Mouse (Mus musculus) limb, embryonic 15.5 days (tissue): Measurements from ENCODE around the gene Ch25h. TPM values are rescaled to one million over a fixed set of nuclear protein-coding genes. Genes with fewer than 3 reads are reported as not detected.

Source experiments
- ATAC-seq: fragments of 200-750 bp; cut with Nextera tagmentation; 2 replicates; pipeline ENCODE4 v1.8.0; 2017; ENCODE audit warnings: low read depth, moderate TSS enrichment; ENCODE audit not compliant: insufficient number of reproducible peaks, low FRiP score, low TSS enrichment
- H3K27ac ChIP-seq: fragments of 300-500 bp; sonication (generic); 2 replicates; pipeline ENCODE4 v1.5.1; 2015; ENCODE audit warnings: moderate library complexity, mild to moderate bottlenecking, inconsistent platforms
- H3K27me3 ChIP-seq: fragments of 300-500 bp; sonication (generic); 2 replicates; pipeline ENCODE4 v1.6.1; 2015; ENCODE audit warnings: inconsistent platforms
- H3K36me3 ChIP-seq: fragments of 300-500 bp; sonication (generic); 2 replicates; pipeline ENCODE4 v1.6.1; 2015; ENCODE audit warnings: inconsistent platforms
- H3K4me1 ChIP-seq: fragments of 300-500 bp; sonication (generic); 2 replicates; pipeline ENCODE4 v1.6.1; 2015; ENCODE audit warnings: inconsistent platforms
- H3K4me2 ChIP-seq: fragments of 300-500 bp; sonication (generic); 2 replicates; pipeline ENCODE4 v1.6.1; 2015; ENCODE audit warnings: mild to moderate bottlenecking, inconsistent platforms
- H3K4me3 ChIP-seq: fragments of 300-500 bp; sonication (generic); 2 replicates; pipeline ENCODE4 v1.5.1; 2015; ENCODE audit warnings: mild to moderate bottlenecking, inconsistent platforms
- H3K9ac ChIP-seq: fragments of 300-500 bp; sonication (generic); 2 replicates; pipeline ENCODE4 v1.6.1; 2015; ENCODE audit warnings: inconsistent platforms
- H3K9me3 ChIP-seq: fragments of 300-500 bp; sonication (generic); 2 replicates; pipeline ENCODE4 v1.6.1; 2016; ENCODE audit warnings: inconsistent platforms
- WGBS: fragments of 180-500 bp; shearing (Covaris S2); methylation state at CpG from one replicate; pipeline ENCODE4 v1.1.7; 2015; 5-methylcytosine and 5-hydroxymethylcytosine counted together
- polyA plus RNA-seq: library from polyadenylated mRNA; unstranded; fragments of >200 nt; fragmentation: Nextera tagmentation; extraction: Ambion mirVana; gene quantifications from 2 replicates; pipeline ENCODE4 v1.2.1, GENCODE M21; 2015

Ch25h gene
- polyA plus RNA-seq, 1 experiment from 2014 or later: 22.5 TPM

GRCm38 (mm10) chr19:34464453-34464852, 10.5 kb downstream of the Ch25h start:
- no peak for ATAC-seq
- H3K4me3 ChIP-seq: no peak overlapping the region
- H3K27ac ChIP-seq: no peak overlapping the region
- 71% methylated on average over 3 of the region's 3 CpGs for WGBS
- H3K36me3 ChIP-seq: no peaks in the 10 kb centered on the region
- H3K9me3 ChIP-seq: no peaks in the 10 kb centered on the region
- H3K4me1 ChIP-seq: peaks cover 5% of the 10 kb centered on the region; the same call in 1 of the 2 replicates
- no peaks in the 10 kb centered on the region for H3K27me3 ChIP-seq
- H3K4me2 ChIP-seq: no peak overlapping the region
- no peak overlapping the region for H3K9ac ChIP-seq

- WGBS: 76% methylated on average over 1 of the region's 1 CpGs
- Histone ChIP-seq H3K36me3 (no peaks in the 10 kb centered on the region), H3K9ac (no peak overlapping the region), H3K4me3 (no peak overlapping the region), H3K27ac (no peak overlapping the region), H3K27me3 (no peaks in the 10 kb centered on the region), H3K4me1 (peaks cover 5% of the 10 kb centered on the region; the same call in 1 of the 2 replicates), H3K4me2 (no peak overlapping the region), H3K9me3 (no peaks in the 10 kb centered on the region)
- ATAC-seq: no peak
Measured at GRCm38 (mm10) chr19:34461451-34462019, 13.4 kb downstream of the Ch25h start.

- Histone ChIP-seq H3K27me3 (no peaks in the 10 kb centered on the region), H3K4me2 (no peak overlapping the region), H3K9me3 (no peaks in the 10 kb centered on the region), H3K4me3 (no peak overlapping the region), H3K9ac (no peak overlapping the region), H3K4me1 (no peaks in the 10 kb centered on the region), H3K36me3 (no peaks in the 10 kb centered on the region), H3K27ac (no peak overlapping the region)
- 44% methylated on average over 1 of the region's 1 CpGs for WGBS
- no peak for ATAC-seq
Measured at GRCm38 (mm10) chr19:34450784-34451370, 24.1 kb downstream of the Ch25h start.

GRCm38 (mm10) chr19:34448851-34449250, 26.1 kb downstream of the Ch25h start:
- Histone ChIP-seq H3K4me2 (no peak overlapping the region), H3K9ac (no peak overlapping the region), H3K27ac (no peak overlapping the region), H3K4me3 (no peak overlapping the region), H3K9me3 (no peaks in the 10 kb centered on the region), H3K4me1 (no peaks in the 10 kb centered on the region), H3K36me3 (no peaks in the 10 kb centered on the region), H3K27me3 (no peaks in the 10 kb centered on the region)
- WGBS: 57% methylated on average over 1 of the region's 1 CpGs
- ATAC-seq: no peak

- Histone ChIP-seq H3K4me1 (no peaks in the 10 kb centered on the region), H3K27me3 (no peaks in the 10 kb centered on the region), H3K9ac (no peak overlapping the region), H3K4me3 (no peak overlapping the region), H3K4me2 (no peak overlapping the region), H3K27ac (peak overlapping the region; percentile 3; the same call in 1 of the 2 replicates), H3K9me3 (no peaks in the 10 kb centered on the region), H3K36me3 (no peaks in the 10 kb centered on the region)
- WGBS: 25% methylated on average over 4 of the region's 4 CpGs
- ATAC-seq: 0 out of 2 replicates have a peak, but pooled peaks have one; percentile 55
Measured at GRCm38 (mm10) chr19:34445410-34446012, 29.5 kb downstream of the Ch25h start.

- H3K36me3 ChIP-seq: no peaks in the 10 kb centered on the region
- no peaks in the 10 kb centered on the region for H3K4me1 ChIP-seq
- peak overlapping the region; percentile 33; the same call in 1 of the 2 replicates for H3K27ac ChIP-seq
- H3K9ac ChIP-seq: no peak overlapping the region
- no peaks in the 10 kb centered on the region for H3K9me3 ChIP-seq
- 73% methylated on average over 3 of the region's 3 CpGs for WGBS
- no peak overlapping the region for H3K4me2 ChIP-seq
- ATAC-seq: no peak
- no peaks in the 10 kb centered on the region for H3K27me3 ChIP-seq
- H3K4me3 ChIP-seq: no peak overlapping the region
Measured at GRCm38 (mm10) chr19:34444785-34445184, 30.2 kb downstream of the Ch25h start.

- no peaks in the 10 kb centered on the region for H3K9me3 ChIP-seq
- WGBS: 57% methylated on average over 2 of the region's 2 CpGs
- no peak overlapping the region for H3K9ac ChIP-seq
- no peak overlapping the region for H3K4me2 ChIP-seq
- no peaks in the 10 kb centered on the region for H3K4me1 ChIP-seq
- no peaks in the 10 kb centered on the region for H3K36me3 ChIP-seq
- H3K4me3 ChIP-seq: no peak overlapping the region
- ATAC-seq: 0 out of 2 replicates have a peak, but pooled peaks have one; percentile 44
- H3K27ac ChIP-seq: no peak overlapping the region; the same call in 1 of the 2 replicates
- H3K27me3 ChIP-seq: no peaks in the 10 kb centered on the region
Measured at GRCm38 (mm10) chr19:34441979-34442378, 33.0 kb downstream of the Ch25h start.

GRCm38 (mm10) chr19:34435197-34435611, 39.8 kb downstream of the Ch25h start:
- Histone ChIP-seq H3K4me2 (no peak overlapping the region), H3K4me1 (no peaks in the 10 kb centered on the region), H3K9ac (no peak overlapping the region), H3K27me3 (no peaks in the 10 kb centered on the region), H3K27ac (peak overlapping the region; percentile 39), H3K4me3 (no peak overlapping the region), H3K9me3 (no peaks in the 10 kb centered on the region), H3K36me3 (no peaks in the 10 kb centered on the region)
- ATAC-seq: peak; percentile 65; the same call in 1 of the 2 replicates
- 25% methylated on average over 5 of the region's 5 CpGs for WGBS

- no peak overlapping the region; the same call in 1 of the 2 replicates for H3K27ac ChIP-seq
- no peaks in the 10 kb centered on the region for H3K36me3 ChIP-seq
- no peak overlapping the region for H3K9ac ChIP-seq
- H3K4me2 ChIP-seq: no peak overlapping the region
- no peak for ATAC-seq
- H3K27me3 ChIP-seq: no peaks in the 10 kb centered on the region
- no peaks in the 10 kb centered on the region for H3K9me3 ChIP-seq
- no peak overlapping the region for H3K4me3 ChIP-seq
- H3K4me1 ChIP-seq: no peaks in the 10 kb centered on the region
- WGBS: 55% methylated on average over 3 of the region's 3 CpGs
Measured at GRCm38 (mm10) chr19:34431314-34431713, 43.6 kb downstream of the Ch25h start.

GRCm38 (mm10) chr19:34423783-34424335, 51.1 kb downstream of the Ch25h start:
- Histone ChIP-seq H3K27ac (no peak overlapping the region), H3K36me3 (no peaks in the 10 kb centered on the region), H3K9me3 (no peaks in the 10 kb centered on the region), H3K4me1 (no peaks in the 10 kb centered on the region), H3K4me2 (no peak overlapping the region), H3K4me3 (no peak overlapping the region), H3K9ac (no peak overlapping the region), H3K27me3 (no peaks in the 10 kb centered on the region)
- WGBS: 56% methylated on average over 4 of the region's 4 CpGs
- no peak for ATAC-seq
